Mouse (Mus musculus): ENCODE data around the gene Ccdc130. TPM values are rescaled to one million over a fixed set of nuclear protein-coding genes. Genes with fewer than 3 reads are reported as not detected.
A peak's percentile ranks its signal among the peaks of the same experiment; 100 is the strongest.

The Ccdc130 gene
- polyA plus RNA-seq, 1 experiment from 2014 or later, result 24.1 TPM

DNA sequence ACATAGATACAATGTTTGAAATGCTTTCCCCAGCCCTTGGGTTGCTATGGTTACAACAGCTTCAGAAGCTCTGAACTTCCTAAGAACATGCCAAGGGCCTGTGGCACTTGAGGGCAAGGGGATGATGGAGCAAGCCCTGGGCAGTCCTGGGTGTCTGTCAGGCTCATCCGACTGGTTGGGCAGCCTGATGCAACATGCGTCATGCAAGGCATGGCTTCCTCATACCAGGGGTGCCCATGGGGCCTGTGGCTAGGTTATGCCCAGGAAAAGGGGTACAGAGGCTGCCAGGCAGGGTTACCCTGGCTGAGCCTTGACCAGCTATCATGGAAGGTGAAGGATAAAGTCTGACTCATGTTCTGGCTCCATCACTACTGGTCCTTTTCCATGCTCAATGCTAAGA is 37.1 kb downstream of the Ccdc130 start:
- Histone ChIP-seq H3K36me3 (peaks cover 69% of the 10 kb centered on the region), H3K4me3 (no peak overlapping the region), H3K4me1 (peaks cover 33% of the 10 kb centered on the region), H3K27me3 (ENCODE audit: low read depth, poor library complexity, severe bottlenecking) (no peaks in the 10 kb centered on the region), H3K27ac (replicated peaks) (no peak overlapping the region), H3K9me3 (replicated peaks) (no peaks in the 10 kb centered on the region)
- 96% methylated on average over 2 of the region's 2 CpGs for WGBS
- no peak for DNase-seq (ENCODE audit: low spot score)

DNA sequence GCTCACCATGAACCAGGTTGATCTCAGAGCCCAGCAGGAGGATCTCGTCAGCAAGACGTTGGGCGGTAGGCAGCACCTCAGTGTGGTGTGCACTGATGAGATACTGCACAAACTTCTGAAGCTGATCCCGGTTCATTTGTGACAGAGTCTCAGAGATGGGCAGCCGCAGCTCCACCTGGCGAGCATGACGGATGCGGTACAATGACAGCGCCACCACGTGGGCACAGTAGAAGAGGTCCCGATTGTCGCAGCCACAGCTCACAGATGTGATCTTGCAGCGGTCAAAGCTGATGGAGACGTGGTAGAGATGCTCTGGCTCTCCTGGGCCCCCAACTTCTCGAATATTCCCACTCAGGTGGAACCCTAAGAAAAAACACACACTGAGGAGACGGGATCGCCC is 39.4 kb downstream of the Ccdc130 start:
- peaks cover 92% of the 10 kb centered on the region for H3K36me3 ChIP-seq

DNA sequence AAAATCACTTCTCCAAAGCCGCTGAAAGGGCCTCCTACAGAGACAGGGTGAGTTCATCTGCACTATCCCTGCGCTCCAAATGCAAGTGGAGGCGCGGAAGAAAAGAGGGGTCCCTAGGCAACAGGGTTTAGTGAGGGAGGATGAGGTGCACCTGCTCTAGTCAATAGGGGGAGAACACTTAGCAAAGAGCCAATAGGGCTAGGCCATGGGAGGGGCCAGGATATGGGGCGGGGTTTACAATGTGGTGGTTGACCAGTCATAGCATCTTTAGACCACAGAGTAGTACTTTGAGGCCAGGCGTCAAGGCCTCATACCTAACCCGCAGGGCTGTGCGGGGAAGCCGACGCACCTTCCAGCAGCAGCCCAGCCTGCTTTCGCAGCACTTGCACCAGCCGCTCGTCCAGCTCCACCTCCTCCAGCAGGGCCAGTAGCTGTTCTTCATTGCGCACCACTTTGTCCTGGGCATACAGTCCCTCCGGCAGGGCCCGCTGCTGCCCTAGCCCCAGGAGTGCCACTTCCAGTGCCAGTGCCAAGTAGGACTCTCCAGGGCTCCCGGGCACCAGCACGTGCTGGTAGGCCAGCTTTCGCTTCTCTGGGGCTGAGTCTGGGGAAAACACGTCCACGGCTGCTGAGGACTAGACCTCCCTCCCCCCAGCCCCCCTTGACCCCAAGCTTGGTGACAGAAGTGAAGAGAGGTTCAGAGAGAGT is 46.7 kb downstream of the Ccdc130 start:
- 80% methylated on average over 21 of the region's 21 CpGs for WGBS

More for the DNA sequence above, 39.4 kb downstream of the Ccdc130 start:
- Histone ChIP-seq H3K9me3 (replicated peaks) (no peaks in the 10 kb centered on the region), H3K27ac (replicated peaks) (no peak overlapping the region), H3K4me1 (peaks cover 19% of the 10 kb centered on the region), H3K27me3 (ENCODE audit: low read depth, poor library complexity, severe bottlenecking) (no peaks in the 10 kb centered on the region), H3K4me3 (no peak overlapping the region)
- no peak for DNase-seq (ENCODE audit: low spot score)
- WGBS, result 81% methylated on average over 17 of the region's 17 CpGs

DNA sequence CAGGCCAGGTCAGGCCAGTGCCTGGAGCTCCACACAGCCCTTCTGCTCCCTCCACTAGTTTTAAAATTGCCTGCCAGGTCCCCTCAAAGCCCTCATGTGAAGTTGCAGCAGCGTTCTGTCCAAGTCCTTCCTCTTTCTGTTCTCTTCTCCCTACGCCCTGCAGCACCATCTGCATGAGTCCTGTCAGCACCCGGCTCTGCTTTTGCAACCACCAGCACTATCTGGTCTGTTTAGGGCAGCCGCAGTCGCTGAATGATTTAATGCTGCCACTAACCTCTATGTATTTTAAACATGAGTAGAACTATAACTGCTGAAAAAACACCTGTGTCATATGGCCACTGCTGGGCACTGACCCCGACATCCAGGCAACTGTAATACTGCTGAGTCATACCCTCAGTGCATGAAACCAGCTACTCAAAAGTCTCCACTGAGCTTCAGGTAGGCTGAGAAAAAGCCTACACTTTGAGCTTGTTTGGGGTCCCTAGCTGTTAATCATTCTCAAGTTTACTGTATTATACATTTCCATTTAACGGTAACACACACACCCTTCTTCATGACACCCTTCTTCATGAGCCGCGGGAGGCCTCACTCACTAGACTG is 47.5 kb downstream of the Ccdc130 start:
- 93% methylated on average over 9 of the region's 9 CpGs for WGBS
- DNase-seq (ENCODE audit: low spot score), result no peak
- Histone ChIP-seq H3K4me1 (no peaks in the 10 kb centered on the region), H3K36me3 (peaks cover 98% of the 10 kb centered on the region), H3K27ac (replicated peaks) (no peak overlapping the region), H3K4me3 (no peak overlapping the region), H3K9me3 (replicated peaks) (no peaks in the 10 kb centered on the region), H3K27me3 (ENCODE audit: low read depth, poor library complexity, severe bottlenecking) (no peaks in the 10 kb centered on the region)

More for the DNA sequence above, 46.7 kb downstream of the Ccdc130 start:
- Histone ChIP-seq H3K4me1 (no peaks in the 10 kb centered on the region), H3K4me3 (no peak overlapping the region), H3K9me3 (replicated peaks) (no peaks in the 10 kb centered on the region), H3K36me3 (peaks cover 98% of the 10 kb centered on the region), H3K27ac (replicated peaks) (no peak overlapping the region), H3K27me3 (ENCODE audit: low read depth, poor library complexity, severe bottlenecking) (no peaks in the 10 kb centered on the region)
- no peak for DNase-seq (ENCODE audit: low spot score)

DNA sequence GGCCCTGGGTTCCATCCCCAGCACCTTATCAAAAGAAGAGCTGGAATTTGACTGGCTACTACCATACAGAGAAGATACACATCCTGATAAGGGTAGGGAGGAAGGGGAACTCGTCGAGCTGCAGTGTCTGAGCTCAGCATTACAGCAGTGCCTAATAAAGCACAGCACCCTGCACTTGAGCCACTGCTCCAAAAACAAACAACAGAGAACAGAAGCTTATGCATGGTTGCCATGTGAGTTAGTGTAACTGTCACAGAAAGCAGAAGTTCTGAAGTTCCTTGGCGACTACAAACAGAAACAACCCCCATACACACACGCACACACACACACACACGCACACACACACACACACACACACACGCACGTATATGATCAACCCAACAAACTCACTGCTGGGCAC is 50.1 kb downstream of the Ccdc130 start:
- H3K27ac ChIP-seq (replicated peaks), result no peak overlapping the region
- no peaks in the 10 kb centered on the region for H3K4me1 ChIP-seq
- H3K9me3 ChIP-seq (replicated peaks), result no peaks in the 10 kb centered on the region
- H3K4me3 ChIP-seq, result no peak overlapping the region
- WGBS, result 88% methylated on average over 7 of the region's 7 CpGs
- H3K36me3 ChIP-seq, result peaks cover 98% of the 10 kb centered on the region
- DNase-seq (ENCODE audit: low spot score), result no peak
- no peaks in the 10 kb centered on the region for H3K27me3 ChIP-seq (ENCODE audit: low read depth, poor library complexity, severe bottlenecking)

DNA sequence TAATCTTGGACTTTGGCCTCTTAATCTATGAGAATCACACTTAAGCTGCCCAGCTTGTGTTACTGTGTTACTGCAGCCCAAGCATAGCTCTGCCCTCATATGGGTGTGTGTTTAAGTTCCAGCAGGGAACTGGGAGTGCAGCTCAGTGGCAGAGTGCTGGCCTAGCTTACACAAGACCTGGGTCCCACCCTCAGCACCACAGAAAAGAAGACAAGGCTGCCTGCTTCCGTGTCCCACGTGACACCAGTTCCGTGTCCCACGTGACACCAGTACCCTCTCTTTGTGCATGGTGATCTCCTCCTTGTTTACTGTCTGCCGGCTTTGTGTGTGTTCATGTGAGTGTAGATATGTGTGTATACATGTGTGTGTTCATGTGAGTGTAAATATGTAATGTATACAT is 52.0 kb downstream of the Ccdc130 start:
- Histone ChIP-seq H3K9me3 (replicated peaks) (no peaks in the 10 kb centered on the region), H3K36me3 (peaks cover 98% of the 10 kb centered on the region), H3K4me1 (no peaks in the 10 kb centered on the region), H3K27me3 (ENCODE audit: low read depth, poor library complexity, severe bottlenecking) (no peaks in the 10 kb centered on the region), H3K4me3 (no peak overlapping the region), H3K27ac (replicated peaks) (no peak overlapping the region)
- no peak for DNase-seq (ENCODE audit: low spot score)
- 97% methylated on average over 5 of the region's 5 CpGs for WGBS

DNA sequence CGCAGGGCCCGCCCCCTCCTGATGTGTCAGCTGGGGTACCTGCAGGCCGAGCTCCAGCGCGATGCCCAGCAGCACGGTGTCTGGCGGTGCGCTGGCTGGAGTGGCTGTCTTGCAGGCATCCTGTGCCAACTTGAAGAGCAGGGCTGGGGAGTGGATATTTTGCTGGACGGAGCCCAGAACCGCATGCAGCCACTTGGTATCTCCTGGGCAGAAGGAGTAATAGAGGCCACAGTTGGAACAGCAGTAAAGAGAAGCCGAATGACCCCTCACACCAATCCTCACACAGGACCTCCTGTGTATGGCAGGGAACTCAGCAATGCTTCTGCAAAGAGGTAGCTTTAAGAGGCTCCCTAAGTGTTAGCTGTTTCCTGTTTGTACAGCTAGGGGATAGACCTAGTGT is 53.0 kb downstream of the Ccdc130 start:
- WGBS, result 94% methylated on average over 11 of the region's 11 CpGs
- DNase-seq (ENCODE audit: low spot score), result no peak
- Histone ChIP-seq H3K9me3 (replicated peaks) (no peaks in the 10 kb centered on the region), H3K27me3 (ENCODE audit: low read depth, poor library complexity, severe bottlenecking) (no peaks in the 10 kb centered on the region), H3K4me1 (no peaks in the 10 kb centered on the region), H3K27ac (replicated peaks) (no peak overlapping the region), H3K36me3 (peaks cover 98% of the 10 kb centered on the region), H3K4me3 (no peak overlapping the region)

DNA sequence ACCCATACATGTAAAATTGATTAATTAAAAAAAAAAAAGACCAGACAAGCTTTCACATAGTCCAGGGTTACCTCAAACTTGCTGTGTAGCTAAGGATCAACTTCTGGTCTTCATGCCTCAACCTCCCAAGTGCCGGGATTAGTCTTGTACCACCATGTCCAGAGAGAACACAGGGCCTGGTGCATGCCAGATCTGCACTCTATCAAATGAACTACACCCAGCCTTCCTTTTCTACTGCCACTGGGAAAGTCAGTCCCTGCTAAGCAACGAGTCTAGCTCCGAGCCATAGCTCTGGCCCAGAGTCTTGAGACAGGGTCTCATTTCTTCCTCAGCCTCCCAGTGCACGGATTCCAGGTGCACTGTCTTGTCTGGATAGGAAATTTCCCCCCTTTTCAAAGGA is 56.9 kb downstream of the Ccdc130 start:
- H3K27ac ChIP-seq (replicated peaks), result no peak overlapping the region
- peaks cover 83% of the 10 kb centered on the region for H3K36me3 ChIP-seq
- peaks cover 20% of the 10 kb centered on the region for H3K4me1 ChIP-seq
- no peak overlapping the region for H3K4me3 ChIP-seq
- WGBS, result 91% methylated on average over 4 of the region's 4 CpGs
- no peaks in the 10 kb centered on the region for H3K9me3 ChIP-seq (replicated peaks)
- no peaks in the 10 kb centered on the region for H3K27me3 ChIP-seq (ENCODE audit: low read depth, poor library complexity, severe bottlenecking)
- DNase-seq (ENCODE audit: low spot score), result no peak

DNA sequence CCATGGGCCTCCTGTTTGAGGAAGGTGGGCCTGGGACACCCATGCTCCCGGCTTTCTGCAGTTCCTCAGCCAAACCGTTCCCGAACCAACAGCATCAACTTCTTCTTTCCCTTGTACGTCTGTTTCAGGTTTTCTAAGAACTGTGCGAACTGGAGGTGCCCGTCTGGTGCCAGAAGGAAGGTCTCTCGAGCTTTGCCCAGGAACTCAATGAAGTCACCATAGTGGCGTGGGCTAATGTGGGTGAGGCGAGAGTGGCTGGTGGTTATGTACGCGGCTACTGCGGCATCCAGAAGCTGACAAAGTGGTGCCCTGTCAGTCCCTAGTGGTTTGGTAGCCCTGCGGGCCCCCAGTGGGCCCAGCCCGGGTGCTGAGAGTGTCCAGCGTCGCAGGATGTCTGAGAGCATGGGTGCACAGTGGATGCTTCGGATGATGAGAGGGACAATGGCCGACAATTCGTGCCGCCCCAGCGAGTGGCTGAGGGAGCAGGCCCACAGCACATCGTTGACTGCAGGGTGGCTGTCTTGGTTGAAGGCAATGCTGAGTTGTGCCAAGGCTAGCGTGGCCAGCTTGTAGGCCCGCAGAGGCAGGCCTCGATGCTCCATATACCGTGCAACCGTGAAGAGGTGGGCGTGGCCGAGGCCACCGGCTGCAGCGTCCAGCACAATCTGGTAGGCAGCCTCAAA is 58.2 kb downstream of the Ccdc130 start:
- no peaks in the 10 kb centered on the region for H3K9me3 ChIP-seq (replicated peaks)
- H3K36me3 ChIP-seq, result peaks cover 70% of the 10 kb centered on the region
- WGBS, result 95% methylated on average over 31 of the region's 31 CpGs
- H3K4me3 ChIP-seq, result no peak overlapping the region
- H3K27ac ChIP-seq (replicated peaks), result no peak overlapping the region
- DNase-seq (ENCODE audit: low spot score), result no peak
- H3K4me1 ChIP-seq, result peaks cover 28% of the 10 kb centered on the region
- no peaks in the 10 kb centered on the region for H3K27me3 ChIP-seq (ENCODE audit: low read depth, poor library complexity, severe bottlenecking)

DNA sequence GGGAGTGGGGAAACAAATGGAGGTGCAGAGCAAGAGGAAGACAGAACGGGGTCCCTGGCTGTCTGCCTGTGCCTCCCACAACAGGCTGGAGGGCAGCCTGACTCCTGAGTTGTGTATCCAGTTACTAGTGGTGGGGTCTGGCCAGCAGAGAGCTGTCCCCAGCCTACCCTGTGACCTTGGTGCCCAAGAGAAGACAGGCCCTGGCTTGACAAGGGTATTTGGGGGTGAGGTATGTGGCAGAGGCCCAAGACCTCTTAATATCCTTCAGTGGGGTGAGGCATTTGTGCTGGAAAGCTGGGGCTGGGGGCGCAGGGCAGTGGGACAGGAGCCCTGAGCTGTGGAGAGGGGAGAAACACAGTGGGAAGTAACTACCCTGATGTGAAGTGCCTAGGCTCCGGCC is 59.0 kb downstream of the Ccdc130 start:
- Histone ChIP-seq H3K4me1 (peaks cover 28% of the 10 kb centered on the region), H3K27ac (replicated peaks) (no peak overlapping the region), H3K27me3 (ENCODE audit: low read depth, poor library complexity, severe bottlenecking) (no peaks in the 10 kb centered on the region), H3K36me3 (peaks cover 66% of the 10 kb centered on the region), H3K9me3 (replicated peaks) (no peaks in the 10 kb centered on the region), H3K4me3 (no peak overlapping the region)
- 87% methylated on average over 3 of the region's 3 CpGs for WGBS
- no peak for DNase-seq (ENCODE audit: low spot score)

DNA sequence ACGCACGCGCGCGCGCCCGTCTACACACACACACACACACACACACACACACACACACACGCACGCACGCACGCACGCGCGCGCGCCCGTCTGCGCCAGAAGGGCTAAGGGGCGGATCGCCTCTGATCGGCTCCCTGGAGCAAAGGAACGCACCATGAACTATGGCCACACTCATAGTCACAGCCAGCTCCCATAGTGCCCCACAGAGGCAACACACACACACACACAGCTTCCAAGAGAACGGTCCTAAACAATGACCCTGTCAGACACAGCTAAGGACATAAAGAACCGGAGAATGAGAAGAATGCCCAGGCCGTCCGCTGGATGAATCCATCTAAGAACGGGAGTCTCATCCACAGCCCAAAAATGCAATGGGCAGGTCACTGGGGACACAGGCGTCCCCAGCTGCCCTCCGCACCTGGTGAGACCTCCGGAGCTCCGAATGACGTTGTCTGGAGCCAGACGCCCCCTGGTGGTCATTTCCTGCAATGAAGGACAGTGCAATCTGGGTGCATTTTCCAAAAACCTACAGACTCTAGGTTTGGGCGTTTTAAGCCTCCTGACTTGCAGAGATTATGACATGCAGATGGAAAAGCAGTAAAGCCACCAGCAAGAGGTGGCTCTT is 59.9 kb downstream of the Ccdc130 start:
- Histone ChIP-seq H3K36me3 (peaks cover 57% of the 10 kb centered on the region), H3K4me1 (peaks cover 28% of the 10 kb centered on the region), H3K9me3 (replicated peaks) (no peaks in the 10 kb centered on the region), H3K27me3 (ENCODE audit: low read depth, poor library complexity, severe bottlenecking) (no peaks in the 10 kb centered on the region), H3K27ac (replicated peaks) (no peak overlapping the region), H3K4me3 (no peak overlapping the region)
- 59% methylated on average over 34 of the region's 34 CpGs for WGBS
- peak; percentile 79 for DNase-seq (ENCODE audit: low spot score)

DNA sequence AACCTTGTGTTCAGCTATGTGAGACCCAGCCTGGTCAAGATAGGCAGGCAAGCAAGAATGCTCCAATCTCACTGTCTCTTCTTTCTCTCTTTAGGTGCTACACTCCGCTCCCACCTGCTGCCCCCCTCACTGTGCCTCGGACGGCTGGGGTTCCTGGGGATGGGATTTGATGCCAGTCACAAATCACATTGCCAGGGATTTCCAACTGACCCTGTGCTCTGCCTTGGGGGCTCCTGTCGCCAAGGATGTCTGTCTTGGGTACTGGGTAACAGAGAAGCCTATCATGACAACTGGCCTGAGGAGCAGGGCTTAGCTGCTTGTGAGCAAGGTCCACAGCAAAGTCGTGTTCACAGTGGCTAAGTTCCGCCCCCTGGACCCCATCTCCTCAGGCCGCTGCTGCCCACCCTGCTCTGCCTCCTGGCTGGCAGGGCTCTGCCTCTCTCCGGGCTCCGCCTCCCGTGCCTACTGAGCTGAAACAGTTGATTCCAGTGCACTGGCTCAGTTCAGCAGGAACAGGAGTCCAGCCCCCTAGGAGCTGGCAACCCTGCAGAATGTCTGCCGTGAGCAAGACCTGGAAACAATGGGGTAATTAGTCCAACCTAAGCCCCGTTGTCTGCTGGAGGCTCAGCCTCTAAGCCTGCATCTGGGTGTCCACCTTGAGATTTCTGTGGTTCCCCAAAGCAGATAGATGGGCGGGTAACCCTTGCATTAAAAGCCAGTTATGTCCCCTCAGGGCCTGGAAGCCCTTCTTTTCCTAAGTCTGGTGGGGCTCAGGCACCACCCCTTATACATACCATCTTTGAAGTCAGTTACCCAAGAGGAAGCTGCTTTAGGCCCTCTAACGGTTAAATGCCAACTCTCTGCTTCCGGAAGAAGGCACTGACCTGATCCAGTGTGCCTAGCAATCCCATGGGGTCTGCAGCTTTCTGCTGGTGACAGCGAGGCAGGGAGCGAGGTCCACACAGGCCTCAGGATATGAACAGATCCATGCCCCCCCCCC is 61.5 kb downstream of the Ccdc130 start:
- peaks cover 34% of the 10 kb centered on the region for H3K4me1 ChIP-seq
- H3K27me3 ChIP-seq (ENCODE audit: low read depth, poor library complexity, severe bottlenecking), result no peaks in the 10 kb centered on the region
- DNase-seq (ENCODE audit: low spot score), result no peak
- H3K9me3 ChIP-seq (replicated peaks), result no peaks in the 10 kb centered on the region
- H3K27ac ChIP-seq (replicated peaks), result peak overlapping the region; percentile 67
- 43% methylated on average over 17 of the region's 17 CpGs for WGBS
- peaks cover 41% of the 10 kb centered on the region for H3K36me3 ChIP-seq
- H3K4me3 ChIP-seq, result 0 out of 2 replicates have a peak overlapping the region, but pooled peaks have one; percentile 11

Data from midbrain, embryonic 10.5 days (tissue).